Mouse (Mus musculus): ENCODE measurements around the gene Aaed1.

Aaed1 gene

GRCm38 (mm10) chr13:64312024-64312915 is at the start of gene Aaed1:
Gene Aaed1, minus strand, starts transcription at chr13:64312710.
- DNase-seq (ENCODE audit: low read depth, low spot score) = peak; percentile 53

- no peak for DNase-seq (ENCODE audit: low read depth, low spot score)
Measured at GRCm38 (mm10) chr13:64362139-64362538, 49.6 kb upstream of the Aaed1 start.

- no peak for DNase-seq (ENCODE audit: low read depth, low spot score)
Measured at GRCm38 (mm10) chr13:64361020-64361419, 48.5 kb upstream of the Aaed1 start.

GRCm38 (mm10) chr13:64359702-64360101 is 47.2 kb upstream of the Aaed1 start:
- no peak for DNase-seq (ENCODE audit: low read depth, low spot score)

- DNase-seq (ENCODE audit: low read depth, low spot score) = no peak
Measured at GRCm38 (mm10) chr13:64358476-64358875, 46.0 kb upstream of the Aaed1 start.

GRCm38 (mm10) chr13:64357389-64357788 is 44.9 kb upstream of the Aaed1 start:
- no peak for DNase-seq (ENCODE audit: low read depth, low spot score)

- DNase-seq (ENCODE audit: low read depth, low spot score) = no peak
Measured at GRCm38 (mm10) chr13:64349474-64349873, 37.0 kb upstream of the Aaed1 start.

GRCm38 (mm10) chr13:64344082-64344501 is 31.6 kb upstream of the Aaed1 start:
- DNase-seq (ENCODE audit: low read depth, low spot score) = no peak

- no peak for DNase-seq (ENCODE audit: low read depth, low spot score)
Measured at GRCm38 (mm10) chr13:64343598-64343997, 31.1 kb upstream of the Aaed1 start.

GRCm38 (mm10) chr13:64335546-64336132 is 23.1 kb upstream of the Aaed1 start:
- DNase-seq (ENCODE audit: low read depth, low spot score) = no peak

- no peak for DNase-seq (ENCODE audit: low read depth, low spot score)
Measured at GRCm38 (mm10) chr13:64333102-64333501, 20.6 kb upstream of the Aaed1 start.

GRCm38 (mm10) chr13:64332321-64332720 is 19.8 kb upstream of the Aaed1 start:
- DNase-seq (ENCODE audit: low read depth, low spot score) = no peak

GRCm38 (mm10) chr13:64322561-64323281 is 10.2 kb upstream of the Aaed1 start:
- no peak for DNase-seq (ENCODE audit: low read depth, low spot score)

- DNase-seq (ENCODE audit: low read depth, low spot score) = no peak
Measured at GRCm38 (mm10) chr13:64320334-64320733, 7.8 kb upstream of the Aaed1 start.

GRCm38 (mm10) chr13:64319782-64320181 is 7.3 kb upstream of the Aaed1 start:
- DNase-seq (ENCODE audit: low read depth, low spot score) = no peak

GRCm38 (mm10) chr13:64318355-64318754 is 5.8 kb upstream of the Aaed1 start:
- DNase-seq (ENCODE audit: low read depth, low spot score) = no peak

GRCm38 (mm10) chr13:64315483-64316050 is 3.1 kb upstream of the Aaed1 start:
- DNase-seq (ENCODE audit: low read depth, low spot score) = no peak

GRCm38 (mm10) chr13:64314041-64314440 is 1.5 kb upstream of the Aaed1 start:
- DNase-seq (ENCODE audit: low read depth, low spot score) = no peak

GRCm38 (mm10) chr13:64312916-64313289 is 393 bp upstream of the Aaed1 start:
- no peak for DNase-seq (ENCODE audit: low read depth, low spot score)

- DNase-seq (ENCODE audit: low read depth, low spot score) = no peak
Measured at GRCm38 (mm10) chr13:64311266-64311665, 1.2 kb downstream of the Aaed1 start.

GRCm38 (mm10) chr13:64310585-64310984 is 1.9 kb downstream of the Aaed1 start:
- no peak for DNase-seq (ENCODE audit: low read depth, low spot score)

- no peak for DNase-seq (ENCODE audit: low read depth, low spot score)
Measured at GRCm38 (mm10) chr13:64309842-64310241, 2.7 kb downstream of the Aaed1 start.
